Mouse (Mus musculus) limb, embryonic 11.5 days (tissue): ENCODE measurements around the gene Olfr247. TPM values are rescaled to one million over a fixed set of nuclear protein-coding genes. Genes with fewer than 3 reads are reported as not detected.
"Not testable (repeated sequence)": the region's sequence is repeated elsewhere in the genome, so short reads cannot be mapped to it uniquely, and the experiment has no call there.

ENCODE experiments used
- ATAC-seq: fragments of 200-750 bp; cut with Nextera tagmentation; 2 replicates; pipeline ENCODE4 v1.8.0; 2017; ENCODE audit warnings: low read depth; ENCODE audit not compliant: insufficient number of reproducible peaks, low FRiP score, low TSS enrichment
- DNase-seq: peaks from one replicate; pipeline ENCODE4 v3.0.0-alpha.2; 2015; ENCODE audit warnings: low spot score
- H3K27ac ChIP-seq: fragments of 300-500 bp; sonication (generic); replicated peaks from 2 replicates; pipeline ENCODE4 v1.5.1; 2014; ENCODE audit warnings: low read depth, mild to moderate bottlenecking, low read length
- H3K27me3 ChIP-seq: fragments of 300-500 bp; sonication (generic); 2 replicates; pipeline ENCODE4 v1.6.1; 2014; ENCODE audit warnings: mild to moderate bottlenecking, low read length, mixed read lengths; ENCODE audit not compliant: control insufficient read depth, insufficient read depth
- H3K36me3 ChIP-seq: fragments of 300-500 bp; sonication (generic); 2 replicates; pipeline ENCODE4 v1.6.1; 2014; ENCODE audit warnings: mild to moderate bottlenecking, low read length, moderate library complexity, mixed read lengths; ENCODE audit not compliant: control insufficient read depth, insufficient read depth
- H3K4me1 ChIP-seq: fragments of 300-500 bp; sonication (generic); 2 replicates; pipeline ENCODE4 v1.6.1; 2014; ENCODE audit warnings: low read length, mixed read lengths; ENCODE audit not compliant: control insufficient read depth, insufficient read depth
- H3K4me2 ChIP-seq: fragments of 300-500 bp; sonication (generic); 2 replicates; pipeline ENCODE4 v1.6.1; 2014; ENCODE audit warnings: low read depth, mild to moderate bottlenecking, moderate library complexity; ENCODE audit not compliant: severe bottlenecking
- H3K4me3 ChIP-seq: fragments of 300-500 bp; sonication (generic); 2 replicates; pipeline ENCODE4 v1.5.1; 2014; ENCODE audit warnings: low read depth, low read length
- H3K9ac ChIP-seq: fragments of 300-500 bp; sonication (generic); 2 replicates; pipeline ENCODE4 v1.6.1; 2014; ENCODE audit warnings: mild to moderate bottlenecking, low read length
- H3K9me3 ChIP-seq: fragments of 300-500 bp; sonication (generic); 2 replicates; pipeline ENCODE4 v1.6.1; 2016; ENCODE audit warnings: low read length; ENCODE audit not compliant: control insufficient read depth
- WGBS: fragments of 180-500 bp; shearing (Covaris S2); extraction: QIAGEN DNeasy Blood & Tissue Kit; methylation state at CpG from one replicate; pipeline ENCODE4 v1.1.7; 2014; 5-methylcytosine and 5-hydroxymethylcytosine counted together
- polyA plus RNA-seq: library from polyadenylated mRNA; unstranded; fragments of >200 nt; fragmentation: Nextera tagmentation; extraction: Ambion mirVana; gene quantifications from 2 replicates; pipeline ENCODE4 v1.2.1, GENCODE M21; 2014

The Olfr247 gene
- not detected in 2 replicates for polyA plus RNA-seq

DNA sequence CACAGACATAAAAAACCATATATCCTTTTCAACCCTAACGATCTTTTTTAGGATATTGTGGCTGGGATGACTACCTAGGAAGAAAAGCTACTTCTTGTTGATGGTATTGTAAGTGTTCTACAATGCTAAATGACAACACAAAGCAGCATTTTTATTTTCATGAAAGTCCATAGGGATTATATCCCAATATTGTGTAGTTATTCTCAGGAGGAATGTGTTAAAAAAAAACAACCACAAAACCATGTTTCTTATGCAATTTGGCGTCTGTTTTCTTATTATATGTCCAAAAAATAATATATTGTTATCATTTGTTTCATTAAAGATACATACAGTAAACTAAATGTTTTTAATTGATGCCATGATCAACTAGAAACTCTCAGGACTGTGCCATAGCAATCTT lies at the start of gene Olfr247:
Olfr247 (minus strand) TSS at position 101 of the 400 bp plus-strand sequence.
- not testable (repeated sequence) for H3K36me3 ChIP-seq, H3K4me2 ChIP-seq, H3K4me3 ChIP-seq, H3K27me3 ChIP-seq, DNase-seq, H3K9me3 ChIP-seq, ATAC-seq, H3K27ac ChIP-seq, H3K4me1 ChIP-seq, H3K9ac ChIP-seq
- WGBS = no CpG with 5 or more reads among the region's 2 CpGs

DNA sequence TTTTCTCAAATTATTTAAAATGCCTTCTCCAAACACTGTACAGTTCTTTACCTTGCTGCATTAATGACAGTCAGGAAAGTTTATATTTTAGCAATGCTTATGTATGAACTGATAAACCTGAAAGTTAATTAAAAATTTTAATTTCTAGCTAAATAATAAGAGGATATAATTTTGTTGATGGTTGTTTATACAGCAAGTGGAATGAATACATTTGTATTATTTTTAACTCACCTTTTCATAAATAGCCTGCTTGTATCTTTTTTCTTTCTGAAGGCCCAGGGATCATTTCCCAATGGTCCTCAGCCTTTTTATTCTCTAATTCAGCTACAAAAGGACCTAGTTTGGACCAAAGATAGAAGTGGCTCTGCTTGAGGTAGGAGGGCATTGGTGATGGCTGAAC lies 36.4 kb upstream of the Olfr247 start, which contains the start of gene Olfr820:
Olfr820 (plus strand) TSS at position 301 of the 400 bp plus-strand sequence.
- DNase-seq (no peak), ATAC-seq (no peak)
- Histone ChIP-seq H3K27ac (no peak within 1 kb of the TSS), H3K9ac (no peak within 1 kb of the TSS), H3K4me3 (no peak within 1 kb of the TSS), H3K36me3 (no peaks in the 10 kb centered on the region), H3K4me1 (no peaks in the 10 kb centered on the region), H3K9me3 (no peaks in the 10 kb centered on the region), H3K4me2 (no peak within 1 kb of the TSS), H3K27me3 (no peaks in the 10 kb centered on the region)

DNA sequence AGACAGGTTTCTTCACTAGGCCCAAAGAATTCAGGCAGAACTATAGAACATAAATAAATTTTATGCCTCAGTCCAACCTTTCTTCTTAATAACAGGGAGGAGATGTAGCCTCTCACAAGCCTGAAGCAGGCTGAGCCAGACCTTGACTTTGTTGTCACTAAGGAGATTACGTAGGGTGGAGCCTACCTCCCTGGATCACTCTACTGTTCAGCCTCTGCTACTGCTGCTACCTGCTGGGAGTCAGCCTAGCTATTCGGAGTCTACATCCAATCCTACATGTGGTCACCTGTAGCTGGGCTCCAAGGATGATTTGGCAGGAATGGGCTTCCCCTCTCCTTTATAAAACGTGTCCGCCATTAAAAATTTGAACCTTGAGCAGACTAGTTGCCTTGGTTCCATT lies 29.4 kb upstream of the Olfr247 start:
- not testable (repeated sequence) for H3K4me1 ChIP-seq, H3K9me3 ChIP-seq, H3K4me3 ChIP-seq, H3K9ac ChIP-seq, H3K4me2 ChIP-seq, DNase-seq, H3K27ac ChIP-seq, ATAC-seq, H3K36me3 ChIP-seq, H3K27me3 ChIP-seq
- WGBS = 87% methylated on average over 4 of the region's 4 CpGs

DNA sequence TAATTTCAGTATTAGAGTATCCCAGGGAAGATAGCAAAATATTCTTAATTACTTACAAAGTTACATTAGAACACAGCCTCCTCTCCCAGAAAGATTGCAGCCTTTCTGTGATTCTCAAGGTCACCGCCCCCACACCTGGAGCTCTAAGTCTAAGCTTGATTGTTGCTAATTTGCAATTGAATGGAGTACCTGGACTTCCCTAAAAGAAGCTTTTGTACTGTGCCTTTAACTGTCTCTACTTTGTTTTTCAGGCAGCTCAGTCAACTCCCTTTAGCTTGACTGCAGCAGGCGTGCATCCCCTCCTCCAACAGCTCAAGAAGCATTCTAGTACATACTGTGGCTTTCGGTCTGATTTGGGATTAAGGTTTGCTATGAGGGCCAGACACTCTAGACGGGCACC lies 28.2 kb upstream of the Olfr247 start:
- not testable (repeated sequence) for H3K9ac ChIP-seq, H3K27ac ChIP-seq, DNase-seq, H3K4me3 ChIP-seq, H3K9me3 ChIP-seq, H3K4me2 ChIP-seq, H3K4me1 ChIP-seq, ATAC-seq, H3K27me3 ChIP-seq, H3K36me3 ChIP-seq
- 86% methylated on average over 4 of the region's 4 CpGs for WGBS

DNA sequence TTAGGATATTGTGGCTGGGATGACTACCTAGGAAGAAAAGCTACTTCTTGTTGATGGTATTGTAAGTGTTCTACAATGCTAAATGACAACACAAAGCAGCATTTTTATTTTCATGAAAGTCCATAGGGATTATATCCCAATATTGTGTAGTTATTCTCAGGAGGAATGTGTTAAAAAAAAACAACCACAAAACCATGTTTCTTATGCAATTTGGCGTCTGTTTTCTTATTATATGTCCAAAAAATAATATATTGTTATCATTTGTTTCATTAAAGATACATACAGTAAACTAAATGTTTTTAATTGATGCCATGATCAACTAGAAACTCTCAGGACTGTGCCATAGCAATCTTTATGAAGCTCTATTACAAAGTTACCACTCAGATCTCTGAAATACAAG lies 9.0 kb upstream of the Olfr247 start, which contains the start of gene Gm10310:
Gm10310 (minus strand) TSS at position 101 of the 400 bp plus-strand sequence.
- H3K36me3 ChIP-seq, H3K4me3 ChIP-seq, DNase-seq, H3K27ac ChIP-seq, H3K9ac ChIP-seq, H3K4me2 ChIP-seq, ATAC-seq, H3K27me3 ChIP-seq, H3K9me3 ChIP-seq, H3K4me1 ChIP-seq: not testable (repeated sequence)
- no CpG with 5 or more reads among the region's 1 CpGs for WGBS

DNA sequence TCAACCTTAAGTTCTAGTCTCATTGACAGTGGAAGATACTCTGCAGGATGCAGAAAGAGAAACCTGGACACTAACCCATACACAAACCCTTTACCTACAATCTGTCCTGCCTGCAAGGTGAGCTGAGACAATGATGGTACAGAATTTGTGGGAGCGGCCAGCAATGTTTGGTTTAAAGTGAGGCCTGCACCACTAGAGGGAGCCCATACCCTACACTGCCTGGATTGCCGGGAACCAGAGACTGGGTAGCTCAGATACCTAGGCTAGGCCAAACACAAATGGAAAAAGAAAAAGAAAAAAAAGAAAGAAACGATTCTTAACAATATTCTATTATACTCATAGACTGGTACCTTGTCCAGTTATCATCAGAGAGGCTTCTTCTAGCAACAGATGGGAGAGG lies 5.9 kb upstream of the Olfr247 start:
- not testable (repeated sequence) for H3K36me3 ChIP-seq, ATAC-seq, H3K27ac ChIP-seq, H3K4me1 ChIP-seq, H3K4me2 ChIP-seq, H3K4me3 ChIP-seq, DNase-seq, H3K9ac ChIP-seq, H3K27me3 ChIP-seq, H3K9me3 ChIP-seq
- no CpG with 5 or more reads among the region's 3 CpGs for WGBS

DNA sequence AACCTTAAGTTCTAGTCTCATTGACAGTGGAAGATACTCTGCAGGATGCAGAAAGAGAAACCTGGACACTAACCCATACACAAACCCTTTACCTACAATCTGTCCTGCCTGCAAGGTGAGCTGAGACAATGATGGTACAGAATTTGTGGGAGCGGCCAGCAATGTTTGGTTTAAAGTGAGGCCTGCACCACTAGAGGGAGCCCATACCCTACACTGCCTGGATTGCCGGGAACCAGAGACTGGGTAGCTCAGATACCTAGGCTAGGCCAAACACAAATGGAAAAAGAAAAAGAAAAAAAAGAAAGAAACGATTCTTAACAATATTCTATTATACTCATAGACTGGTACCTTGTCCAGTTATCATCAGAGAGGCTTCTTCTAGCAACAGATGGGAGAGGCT lies 2.9 kb downstream of the Olfr247 start:
- H3K9ac ChIP-seq, H3K9me3 ChIP-seq, H3K27me3 ChIP-seq, DNase-seq, H3K27ac ChIP-seq, H3K36me3 ChIP-seq, H3K4me1 ChIP-seq, ATAC-seq, H3K4me3 ChIP-seq, H3K4me2 ChIP-seq: not testable (repeated sequence)
- WGBS = no CpG with 5 or more reads among the region's 3 CpGs

DNA sequence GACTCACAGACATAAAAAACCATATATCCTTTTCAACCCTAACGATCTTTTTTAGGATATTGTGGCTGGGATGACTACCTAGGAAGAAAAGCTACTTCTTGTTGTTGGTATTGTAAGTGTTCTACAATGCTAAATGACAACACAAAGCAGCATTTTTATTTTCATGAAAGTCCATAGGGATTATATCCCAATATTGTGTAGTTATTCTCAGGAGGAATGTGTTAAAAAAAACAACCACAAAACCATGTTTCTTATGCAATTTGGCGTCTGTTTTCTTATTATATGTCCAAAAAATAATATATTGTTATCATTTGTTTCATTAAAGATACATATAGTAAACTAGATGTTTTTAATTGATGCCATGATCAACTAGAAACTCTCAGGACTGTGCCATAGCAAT lies 8.8 kb downstream of the Olfr247 start, which contains the start of gene Olfr819:
Olfr819 (minus strand) TSS at position 101 of the 400 bp plus-strand sequence.
- WGBS = 75% methylated on average over 2 of the region's 2 CpGs
- not testable (repeated sequence) for ATAC-seq, H3K9ac ChIP-seq, H3K27me3 ChIP-seq, H3K9me3 ChIP-seq, DNase-seq, H3K4me2 ChIP-seq, H3K36me3 ChIP-seq, H3K4me1 ChIP-seq, H3K4me3 ChIP-seq, H3K27ac ChIP-seq

DNA sequence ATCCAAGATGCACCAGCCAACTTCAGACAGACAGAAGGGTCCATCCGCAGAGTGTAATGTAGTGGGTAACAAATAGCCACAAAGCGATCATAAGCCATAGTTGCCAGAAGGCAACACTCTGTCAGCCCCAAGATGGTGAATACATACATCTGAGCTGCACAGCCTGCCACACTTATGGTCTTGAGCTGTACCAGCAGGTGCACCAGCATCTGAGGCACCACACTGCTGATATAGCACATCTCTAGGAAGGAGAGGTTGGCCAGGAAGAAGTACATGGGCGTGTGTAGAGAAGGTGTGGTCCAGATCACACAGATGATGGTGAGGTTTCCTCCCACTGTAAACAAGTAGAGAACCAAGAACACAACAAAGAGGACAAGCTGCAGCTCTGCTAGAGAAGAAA lies 9.7 kb downstream of the Olfr247 start:
- not testable (repeated sequence) for DNase-seq, H3K27me3 ChIP-seq, H3K27ac ChIP-seq, ATAC-seq, H3K36me3 ChIP-seq, H3K9ac ChIP-seq, H3K4me3 ChIP-seq, H3K4me1 ChIP-seq, H3K4me2 ChIP-seq, H3K9me3 ChIP-seq
- 100% methylated on average over 2 of the region's 3 CpGs for WGBS
